Mouse (Mus musculus) ovary, adult 18-20 months (tissue): Measurements from ENCODE around the gene Slitrk6.

Experiments used
- DNase-seq: peaks from one replicate; pipeline ENCODE4 v3.0.0; 2022; ENCODE audit warnings: low spot score, mixed read lengths

Gene Slitrk6

DNA sequence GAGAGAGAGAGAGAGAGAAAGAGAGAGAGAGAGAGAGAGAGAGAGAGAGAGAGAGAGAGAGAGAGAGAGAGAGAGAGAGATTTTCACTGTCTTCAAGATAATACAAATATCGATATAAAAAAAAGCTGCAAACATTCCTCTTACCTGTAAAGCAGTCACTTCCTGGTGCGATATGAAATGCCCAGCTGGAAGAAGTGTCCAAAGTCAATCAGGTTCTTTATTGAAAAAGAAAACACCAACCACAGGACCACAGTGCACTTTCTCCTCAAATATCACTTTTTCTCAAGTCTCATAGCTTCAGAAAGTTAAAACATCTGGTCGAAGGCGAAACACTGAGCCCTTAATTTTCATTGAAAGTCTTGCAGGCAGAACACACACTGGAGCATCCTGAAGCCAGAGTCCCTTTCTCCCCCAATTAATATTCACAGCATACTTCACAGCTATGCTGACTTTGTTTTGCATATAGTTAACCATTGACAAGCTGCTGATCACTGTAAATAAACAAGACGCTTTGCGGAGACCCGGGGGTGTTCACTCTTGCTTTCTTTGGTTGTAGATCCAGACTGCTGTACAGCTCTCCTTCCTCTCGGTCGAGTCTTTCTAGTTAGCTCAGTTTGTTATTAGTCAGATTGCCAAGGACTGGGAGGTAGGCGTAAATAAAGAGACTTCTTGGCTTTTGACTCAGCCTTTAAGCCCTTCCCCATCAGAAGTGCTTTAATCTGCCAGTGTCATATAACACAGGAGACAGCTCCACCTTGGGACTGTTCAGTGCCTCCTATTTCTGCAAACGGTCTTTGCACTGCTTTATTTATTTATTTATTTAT, at the start of gene Slitrk6:
TSS of gene Slitrk6 (minus strand) at position 666 of the 824 bp plus-strand sequence.
- no peak for DNase-seq

DNA sequence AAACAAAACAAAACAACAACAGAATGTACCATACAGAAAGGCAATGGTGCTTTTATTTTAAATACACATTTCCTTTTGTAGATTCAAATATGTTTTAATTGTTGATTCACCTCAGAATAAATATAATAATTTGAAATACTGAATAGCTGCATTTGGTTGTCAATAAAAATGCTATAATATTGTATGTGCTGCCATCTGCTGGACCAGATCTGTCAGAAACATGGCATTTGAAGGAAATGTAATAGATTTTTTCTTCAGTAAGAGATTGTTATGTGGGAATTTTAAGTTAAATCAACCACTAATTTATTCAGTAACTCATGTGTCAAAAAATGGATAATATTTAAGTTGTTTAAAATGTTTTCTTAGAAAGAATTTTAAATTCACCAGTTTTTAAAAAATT, 22.6 kb upstream of the Slitrk6 start:
- no peak for DNase-seq

DNA sequence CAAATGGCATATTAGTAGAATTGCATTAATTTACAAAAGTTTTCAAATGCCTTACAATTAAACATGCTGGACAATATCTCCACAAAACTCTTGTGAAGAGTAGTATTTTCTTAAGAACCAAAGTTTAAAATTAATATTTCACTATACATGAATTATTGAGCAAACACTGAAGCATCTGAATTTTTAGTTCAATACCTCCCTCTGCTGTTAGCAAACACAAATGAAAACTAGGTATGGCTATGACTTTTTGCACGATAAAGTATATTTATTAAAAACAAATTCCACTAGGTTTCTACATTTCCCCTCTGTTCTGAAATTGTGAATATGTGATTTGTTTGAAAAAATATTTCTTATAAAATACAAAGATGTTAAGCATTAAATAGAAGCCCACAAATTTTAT, 15.7 kb upstream of the Slitrk6 start:
- DNase-seq: no peak

GRCm38 (mm10) chr14:110762588-110763220, 7.8 kb upstream of the Slitrk6 start:
- DNase-seq: no peak

DNA sequence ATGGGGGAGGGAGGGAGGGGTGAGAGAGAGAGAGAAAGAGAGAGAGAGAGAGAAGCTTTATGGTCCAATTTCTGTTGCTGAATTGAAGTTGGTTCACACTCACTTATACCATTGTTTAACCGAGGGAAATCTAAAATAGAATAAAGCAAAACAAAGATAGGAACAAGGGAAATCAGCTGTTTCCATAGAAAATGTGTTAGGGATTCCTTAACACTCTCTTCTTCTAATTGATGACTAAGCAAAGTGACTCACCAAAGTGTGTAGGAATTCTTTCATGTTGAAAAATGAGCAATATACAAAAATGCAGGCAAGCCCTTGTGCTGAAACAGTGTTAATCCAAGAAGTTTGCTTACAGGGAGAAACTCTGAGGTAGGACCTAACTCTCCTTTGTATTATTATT, 6.0 kb upstream of the Slitrk6 start:
- DNase-seq: no peak

- DNase-seq: no peak
These were observed 330 bp upstream of the Slitrk6 start for GRCm38 (mm10) chr14:110755308-110755650.

- DNase-seq: no peak
These were observed 15.1 kb downstream of the Slitrk6 start for GRCm38 (mm10) chr14:110739861-110740260.

GRCm38 (mm10) chr14:110739368-110739767, 15.6 kb downstream of the Slitrk6 start:
- DNase-seq: no peak

GRCm38 (mm10) chr14:110728344-110728910, 26.5 kb downstream of the Slitrk6 start:
- no peak for DNase-seq

DNA sequence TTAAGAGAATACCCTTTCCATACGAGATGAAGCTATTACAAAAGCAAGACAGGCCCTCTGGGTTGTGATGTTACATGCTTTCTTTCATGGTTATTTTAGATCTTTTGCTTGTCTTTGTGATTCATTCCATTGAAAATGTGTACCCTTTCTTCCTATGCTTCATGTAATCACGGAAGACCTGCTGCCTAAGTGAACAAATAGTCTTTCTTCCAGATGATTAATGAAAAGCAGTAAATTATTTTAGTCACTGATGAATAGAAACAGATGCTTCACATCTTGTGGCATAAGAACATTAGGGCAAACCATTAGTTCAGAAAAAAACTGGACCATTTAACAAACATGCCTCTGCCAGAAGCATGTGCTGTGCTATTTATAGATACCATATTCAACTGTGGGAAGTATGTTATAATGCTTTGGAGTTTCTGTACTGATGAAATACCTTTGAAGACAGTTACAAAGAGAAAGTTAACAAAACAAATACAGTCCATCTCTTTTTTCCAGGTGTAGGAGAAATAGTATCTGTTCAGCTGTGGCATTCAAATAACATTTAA, 30.8 kb downstream of the Slitrk6 start:
- DNase-seq: no peak
